Comparison of ENCODE assay signal across 8 mouse cellular contexts in the genomic region with DNA sequence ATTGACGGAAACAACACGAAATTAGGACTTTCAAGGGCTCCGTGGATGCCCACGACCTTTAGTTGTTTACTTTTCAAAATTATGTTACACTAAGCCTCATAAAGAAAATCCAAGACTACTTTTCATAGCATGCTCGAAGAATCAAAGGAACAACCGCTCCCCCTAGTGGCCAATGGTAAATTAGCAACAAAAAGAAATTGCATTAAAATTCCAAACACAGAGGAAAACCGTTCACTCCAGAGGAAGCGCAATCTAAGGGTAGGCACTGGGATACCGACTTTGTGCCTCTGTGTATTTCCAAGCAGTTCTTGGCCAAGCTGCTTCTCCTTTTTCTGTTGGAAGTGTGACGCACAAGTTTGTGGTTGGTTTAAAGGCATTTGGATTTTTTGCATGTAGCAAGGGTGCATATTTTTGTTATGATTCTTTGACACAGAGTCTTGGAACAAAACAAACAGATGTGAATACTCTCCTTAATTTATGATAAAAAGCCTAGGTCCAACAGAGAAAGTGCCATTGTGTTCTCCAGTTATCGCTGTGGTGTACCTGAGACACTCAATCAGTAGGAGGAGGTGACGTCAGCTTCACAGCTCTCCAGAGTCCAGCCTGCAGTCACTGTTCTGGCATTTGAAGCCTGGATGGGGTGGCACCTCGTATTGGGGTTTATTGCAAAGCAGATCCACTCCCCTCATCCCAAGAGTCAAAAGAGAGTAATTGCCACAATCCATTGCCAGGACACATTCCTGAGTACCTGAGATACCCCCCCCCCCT.
DNase-seq lines count a peak whose midpoint lies in the region; ATAC-seq and TF ChIP-seq lines count a peak whose summit lies in the region.

No protein-coding gene starts in this region.

- no peak overlapping the region for H3K4me3 ChIP-seq in embryonic fibroblast, embryonic 13.5 days (ENCODE audit: insufficient read depth, low read length)

- TF ChIP-seq CTCF in embryonic fibroblast, embryonic 13.5 days (IDR thresholded peaks at IDR 0.05; ENCODE audit: borderline replicate concordance, insufficient read depth, low read length) = no peak

- TF ChIP-seq POLR2A in embryonic fibroblast, embryonic 13.5 days (IDR thresholded peaks at IDR 0.05; ENCODE audit: low read depth, low read length) = no peak

- ATAC-seq in cerebellum, adult (ENCODE audit: insufficient number of reproducible peaks, low FRiP score, low TSS enrichment) = no peak

- H3K27ac ChIP-seq in embryonic fibroblast, embryonic 13.5 days (ENCODE audit: insufficient read depth, low read length) = peak overlapping the region; percentile 70

- DNase-seq in cerebellum, adult 11 months = peak; percentile 51
- peak; percentile 45 for DNase-seq in urinary bladder, postnatal 14 days (ENCODE audit: low spot score)
- no peak for DNase-seq in urinary bladder, postnatal 4 days (ENCODE audit: low spot score in 2 of 2)
- peak; percentile 52 for DNase-seq in induced T-regulatory cell, adult 2 months (ENCODE audit: low read depth)
- peak; percentile 76 for DNase-seq in lung, postnatal 10 days
- peak; percentile 18 for DNase-seq in splenic B cell, adult 2 months (ENCODE audit: low read depth, low spot score)

- no peaks in the 10 kb centered on the region for H3K27me3 ChIP-seq in splenic B cell, adult 2 months (ENCODE audit: control insufficient read depth, insufficient read depth, low read length, poor library complexity, severe bottlenecking)

- no peaks in the 10 kb centered on the region for H3K36me3 ChIP-seq in splenic B cell, adult 2 months (ENCODE audit: control insufficient read depth, insufficient read depth, low read length, poor library complexity, severe bottlenecking)

- peaks cover 19% of the 10 kb centered on the region for H3K4me1 ChIP-seq in embryonic fibroblast, embryonic 13.5 days (ENCODE audit: control insufficient read depth, insufficient read depth, low read length)

Comparison
In these comparisons a context has a peak if more than half of its experiments do, and no peak if none do; other contexts are left out.
1. DNase-seq: peak in cerebellum, adult 11 months (single experiment), urinary bladder, postnatal 14 days (single experiment), induced T-regulatory cell, adult 2 months (single experiment), lung, postnatal 10 days (single experiment) and splenic B cell, adult 2 months (single experiment); none in urinary bladder, postnatal 4 days (0 of 2).